Mouse (Mus musculus) c-Kit-negative CD71-positive TER-119-positive erythroid progenitor cells, embryonic 14.5 days (primary cell): ENCODE data around the gene Htr2c.

Source experiments
- DNase-seq: peaks from one replicate; pipeline ENCODE4 v3.0.0-alpha.2; 2013; ENCODE audit warnings: low read depth, low spot score

The Htr2c gene

GRCm38 (mm10) chrX:146962258-146962913, at the start of gene Htr2c:
Htr2c (plus strand) TSS chrX:146962513.
- no peak for DNase-seq

- DNase-seq, result no peak
Observed at GRCm38 (mm10) chrX:146928251-146928650, 34.1 kb upstream of the Htr2c start.

- no peak for DNase-seq
Observed at GRCm38 (mm10) chrX:146936332-146936731, 26.0 kb upstream of the Htr2c start.

- no peak for DNase-seq
Observed at GRCm38 (mm10) chrX:146946216-146946886, 16.0 kb upstream of the Htr2c start.

GRCm38 (mm10) chrX:146946996-146947395, 15.3 kb upstream of the Htr2c start:
- DNase-seq, result no peak

- no peak for DNase-seq
Observed at GRCm38 (mm10) chrX:146958608-146959007, 3.7 kb upstream of the Htr2c start.

- no peak for DNase-seq
Observed at GRCm38 (mm10) chrX:146959960-146960359, 2.4 kb upstream of the Htr2c start.

GRCm38 (mm10) chrX:146962914-146963547, 718 bp downstream of the Htr2c start:
- no peak for DNase-seq

GRCm38 (mm10) chrX:146979931-146980330, 17.6 kb downstream of the Htr2c start:
- no peak for DNase-seq

- DNase-seq, result no peak
Observed at GRCm38 (mm10) chrX:147055730-147056129, 93.4 kb downstream of the Htr2c start.

- DNase-seq, result no peak
Observed at GRCm38 (mm10) chrX:147071622-147072021, 109.3 kb downstream of the Htr2c start.

GRCm38 (mm10) chrX:147119155-147119554, 156.8 kb downstream of the Htr2c start:
- DNase-seq, result no peak

GRCm38 (mm10) chrX:147215251-147215650, 252.9 kb downstream of the Htr2c start:
- no peak for DNase-seq

GRCm38 (mm10) chrX:147217382-147218013, 255.2 kb downstream of the Htr2c start:
- DNase-seq, result no peak

GRCm38 (mm10) chrX:147238806-147239542, 276.7 kb downstream of the Htr2c start:
- no peak for DNase-seq
